Mouse (Mus musculus) adrenal gland, postnatal 25 days (tissue): ENCODE measurements around the gene Cybc1. TPM values are rescaled to one million over a fixed set of nuclear protein-coding genes. Genes with fewer than 3 reads are reported as not detected.

ENCODE experiments used
- DNase-seq: peaks from one replicate; pipeline ENCODE4 v3.0.0; 2021; ENCODE audit warnings: mixed read lengths
- long read RNA-seq: library from polyadenylated mRNA; stranded (forward); transcript quantifications from one replicate; pipeline ENCODE4 v2.0.0, GENCODE M21; 2021
- total RNA-seq: library from RNA; stranded (reverse); gene quantifications from 2 replicates; pipeline ENCODE4 v1.2.3, GENCODE M21; 2021

The Cybc1 gene
- 21.1 and 24.8 TPM in 2 replicates for total RNA-seq
- long read RNA-seq, transcript Cybc1-201 (7 exons, 2,417 nt) = major isoform, 18 of 32 reads
- long read RNA-seq, partial matches to known transcripts = 4 of 32 reads
- long read RNA-seq, other reads (novel, unspliced or antisense) = 10 of 32 reads

GRCm38 (mm10) chr11:121229018-121229439 lies at the start of gene Cybc1:
TSS of gene Cybc1 (minus strand) at chr11:121229322.
- DNase-seq = peak; percentile 60

GRCm38 (mm10) chr11:121278011-121278410 lies 48.9 kb upstream of the Cybc1 start:
- DNase-seq = no peak

GRCm38 (mm10) chr11:121277516-121277915 lies 48.4 kb upstream of the Cybc1 start:
- DNase-seq = no peak

- no peak for DNase-seq
These were observed 32.0 kb upstream of the Cybc1 start for GRCm38 (mm10) chr11:121261074-121261473.

GRCm38 (mm10) chr11:121260211-121260906 lies 31.2 kb upstream of the Cybc1 start:
- peak; percentile 36 for DNase-seq

GRCm38 (mm10) chr11:121259160-121260100 lies 30.3 kb upstream of the Cybc1 start, which contains the start of gene Foxk2:
TSS of gene Foxk2 (plus strand) at chr11:121259990.
- peak; percentile 95 for DNase-seq

GRCm38 (mm10) chr11:121250196-121250595 lies 21.1 kb upstream of the Cybc1 start:
- DNase-seq = no peak

- DNase-seq = no peak
These were observed 10.5 kb upstream of the Cybc1 start for GRCm38 (mm10) chr11:121239669-121240068.

GRCm38 (mm10) chr11:121237345-121238128 lies 8.4 kb upstream of the Cybc1 start:
- DNase-seq = no peak

GRCm38 (mm10) chr11:121236564-121237344 lies 7.6 kb upstream of the Cybc1 start, which contains the start of gene Narf:
TSS of gene Narf (plus strand) at chr11:121237253.
- peak; percentile 96 for DNase-seq

GRCm38 (mm10) chr11:121235475-121236238 lies 6.5 kb upstream of the Cybc1 start:
- DNase-seq = no peak

- DNase-seq = no peak
These were observed 3.6 kb upstream of the Cybc1 start for GRCm38 (mm10) chr11:121232706-121233105.

- DNase-seq = no peak
These were observed 2.6 kb upstream of the Cybc1 start for GRCm38 (mm10) chr11:121231628-121232291.

- no peak for DNase-seq
These were observed 2.1 kb upstream of the Cybc1 start for GRCm38 (mm10) chr11:121231191-121231590.

- DNase-seq = no peak
These were observed 749 bp downstream of the Cybc1 start for GRCm38 (mm10) chr11:121228129-121229017.

GRCm38 (mm10) chr11:121221321-121222010 lies 7.7 kb downstream of the Cybc1 start:
- no peak for DNase-seq

GRCm38 (mm10) chr11:121220771-121221170 lies 8.4 kb downstream of the Cybc1 start:
- DNase-seq = no peak

GRCm38 (mm10) chr11:121219776-121220175 lies 9.3 kb downstream of the Cybc1 start:
- no peak for DNase-seq
